Mouse (Mus musculus) intestine, embryonic 16.5 days (tissue): ENCODE results near the gene Pdlim4. TPM values are rescaled to one million over a fixed set of nuclear protein-coding genes. Genes with fewer than 3 reads are reported as not detected.
A peak's percentile ranks its signal among the peaks of the same experiment; 100 is the strongest.

ENCODE experiments used
- ATAC-seq: fragments of 200-750 bp; cut with Nextera tagmentation; 2 replicates; pipeline ENCODE4 v1.8.0; 2017; ENCODE audit warnings: moderate TSS enrichment, moderate library complexity
- H3K27ac ChIP-seq: fragments of 300-500 bp; sonication (generic); 2 replicates; pipeline ENCODE4 v1.5.1; 2014; ENCODE audit warnings: mild to moderate bottlenecking, low read length
- H3K27me3 ChIP-seq: fragments of 300-500 bp; sonication (generic); replicated peaks from 2 replicates; pipeline ENCODE4 v1.6.1; 2014; ENCODE audit warnings: low read length, control low read depth, mixed read lengths; ENCODE audit not compliant: control insufficient read depth, insufficient read depth
- H3K36me3 ChIP-seq: fragments of 300-500 bp; sonication (generic); 2 replicates; pipeline ENCODE4 v1.6.1; 2014; ENCODE audit warnings: low read length, control low read depth; ENCODE audit not compliant: control insufficient read depth, insufficient read depth
- H3K4me1 ChIP-seq: fragments of 300-500 bp; sonication (generic); 2 replicates; pipeline ENCODE4 v1.6.1; 2014; ENCODE audit warnings: low read length, control low read depth, mixed read lengths; ENCODE audit not compliant: control insufficient read depth, insufficient read depth
- H3K4me2 ChIP-seq: fragments of 300-500 bp; sonication (generic); 2 replicates; pipeline ENCODE4 v1.6.1; 2014; ENCODE audit warnings: low read depth, low read length, control low read depth
- H3K4me3 ChIP-seq: fragments of 300-500 bp; sonication (generic); 2 replicates; pipeline ENCODE4 v1.5.1; 2014; ENCODE audit warnings: mild to moderate bottlenecking, low read length
- H3K9ac ChIP-seq: fragments of 300-500 bp; sonication (generic); 2 replicates; pipeline ENCODE4 v1.6.1; 2014; ENCODE audit warnings: low read depth, low read length
- H3K9me3 ChIP-seq: fragments of 300-500 bp; sonication (generic); 2 replicates; pipeline ENCODE4 v1.6.1; 2016; ENCODE audit warnings: low read length, control low read depth; ENCODE audit not compliant: control insufficient read depth
- WGBS: fragments of 180-500 bp; shearing (Covaris S2); extraction: QIAGEN DNeasy Blood & Tissue Kit; methylation state at CpG from one replicate; pipeline ENCODE4 v1.1.7; 2014; 5-methylcytosine and 5-hydroxymethylcytosine counted together
- polyA plus RNA-seq: library from polyadenylated mRNA; unstranded; fragments of >200 nt; fragmentation: Nextera tagmentation; extraction: Ambion mirVana; gene quantifications from 2 replicates; pipeline ENCODE4 v1.2.1, GENCODE M21; 2015

Pdlim4 gene
- polyA plus RNA-seq, 1 experiment from 2014 or later, result 37.8 TPM

DNA sequence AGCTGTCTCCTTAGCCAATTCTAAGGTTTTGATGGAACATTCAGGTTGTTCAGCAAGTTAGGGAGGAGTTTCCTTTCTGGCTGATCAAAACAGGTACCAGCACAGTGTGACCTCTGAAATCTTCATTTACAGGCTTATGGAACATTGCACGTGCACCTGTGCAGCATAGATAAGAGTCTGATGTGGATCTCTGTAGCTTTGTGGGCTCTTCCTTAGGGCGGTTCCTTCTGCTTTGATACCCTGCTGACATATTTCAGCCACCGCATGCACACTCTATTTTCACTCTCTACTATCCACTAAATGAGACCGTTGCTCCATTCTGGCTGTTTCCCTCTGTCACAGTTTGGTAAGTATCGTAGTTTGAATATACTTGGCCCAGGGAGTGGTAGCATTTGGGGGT, 13.9 kb upstream of the Pdlim4 start:
- no peaks in the 10 kb centered on the region for H3K36me3 ChIP-seq
- no peak for ATAC-seq
- peaks cover 2% of the 10 kb centered on the region; the same call in 1 of the 2 replicates for H3K4me1 ChIP-seq
- H3K9me3 ChIP-seq, result no peaks in the 10 kb centered on the region
- H3K9ac ChIP-seq, result no peak overlapping the region
- H3K27ac ChIP-seq, result no peak overlapping the region
- H3K27me3 ChIP-seq, result no peaks in the 10 kb centered on the region
- WGBS, result 90% methylated on average over 5 of the region's 5 CpGs
- no peak overlapping the region for H3K4me3 ChIP-seq
- H3K4me2 ChIP-seq, result no peak overlapping the region

DNA sequence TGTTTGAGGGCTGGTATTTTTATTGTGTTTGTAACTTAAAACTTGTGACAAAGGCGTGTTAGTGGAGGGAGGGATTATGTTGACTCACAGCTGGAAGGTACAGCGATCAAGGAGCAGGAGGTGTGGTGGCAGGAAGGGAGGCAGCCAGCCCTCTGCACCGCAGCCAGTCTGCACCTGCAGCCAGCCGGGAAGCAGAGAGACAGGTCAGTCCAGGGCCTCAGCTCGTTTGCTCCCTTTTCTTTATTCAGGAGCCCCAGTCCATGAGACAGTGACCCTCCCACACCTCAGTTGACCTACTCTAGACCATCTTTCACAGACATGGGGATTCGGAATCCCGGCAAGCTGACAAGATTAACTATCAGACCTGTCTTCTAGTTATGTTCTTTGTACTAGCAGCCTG, 11.6 kb upstream of the Pdlim4 start:
- no peaks in the 10 kb centered on the region for H3K27me3 ChIP-seq
- peaks cover 2% of the 10 kb centered on the region; the same call in 1 of the 2 replicates for H3K4me1 ChIP-seq
- H3K36me3 ChIP-seq, result no peaks in the 10 kb centered on the region
- 30% methylated on average over 7 of the region's 7 CpGs for WGBS
- ATAC-seq, result peak; percentile 97
- no peak overlapping the region for H3K4me2 ChIP-seq
- H3K4me3 ChIP-seq, result no peak overlapping the region
- peak overlapping the region; percentile 72 for H3K27ac ChIP-seq
- no peaks in the 10 kb centered on the region for H3K9me3 ChIP-seq
- no peak overlapping the region for H3K9ac ChIP-seq

DNA sequence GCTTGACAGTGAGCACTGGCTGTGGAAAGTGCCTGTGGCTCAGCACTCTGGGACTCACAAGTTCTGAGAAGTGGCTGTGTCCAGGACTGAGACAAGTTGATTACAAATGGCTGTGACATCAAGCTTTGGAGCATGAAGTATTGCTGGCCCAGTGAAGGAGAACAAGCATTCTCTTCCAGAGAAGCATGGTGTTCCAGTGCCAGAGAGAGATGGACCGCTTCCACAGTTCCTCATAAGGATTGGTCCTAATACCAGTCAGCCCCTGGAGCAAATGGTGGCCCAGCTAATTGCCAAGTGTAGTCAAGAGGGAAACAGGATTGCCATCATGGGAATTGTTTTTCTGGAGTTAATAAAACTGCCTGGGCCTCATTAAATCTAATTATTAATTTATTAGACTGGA, 7.3 kb upstream of the Pdlim4 start:
- WGBS, result 79% methylated on average over 1 of the region's 1 CpGs
- Histone ChIP-seq H3K27me3 (no peaks in the 10 kb centered on the region), H3K4me3 (no peak overlapping the region), H3K9ac (no peak overlapping the region), H3K4me1 (peaks cover 7% of the 10 kb centered on the region), H3K36me3 (no peaks in the 10 kb centered on the region), H3K9me3 (no peaks in the 10 kb centered on the region), H3K27ac (no peak overlapping the region), H3K4me2 (no peak overlapping the region)
- no peak for ATAC-seq

DNA sequence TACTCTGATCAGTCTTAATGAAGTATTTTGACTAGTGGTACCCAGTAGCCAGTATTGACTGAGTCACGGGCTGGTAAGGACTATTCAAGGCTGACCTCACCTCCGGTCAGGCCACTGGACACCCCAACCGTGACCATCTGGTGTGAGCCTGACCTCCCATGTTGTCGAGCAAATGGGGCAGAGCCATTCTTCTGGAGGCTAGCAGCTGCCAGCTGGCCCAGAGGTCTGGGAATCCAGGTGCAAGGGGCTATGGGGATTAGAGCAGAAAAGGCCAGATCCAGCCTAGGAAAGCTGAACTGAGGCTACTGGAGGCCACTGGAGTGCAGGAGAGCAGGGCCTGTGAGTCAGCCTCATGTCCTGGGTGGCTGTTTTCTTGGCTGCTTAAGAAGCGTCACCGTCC, 6.5 kb upstream of the Pdlim4 start:
- no peak overlapping the region for H3K4me2 ChIP-seq
- H3K9ac ChIP-seq, result no peak overlapping the region
- H3K27me3 ChIP-seq, result no peaks in the 10 kb centered on the region
- no peaks in the 10 kb centered on the region for H3K36me3 ChIP-seq
- H3K4me3 ChIP-seq, result no peak overlapping the region
- H3K4me1 ChIP-seq, result peaks cover 5% of the 10 kb centered on the region
- no peaks in the 10 kb centered on the region for H3K9me3 ChIP-seq
- 86% methylated on average over 6 of the region's 6 CpGs for WGBS
- no peak overlapping the region for H3K27ac ChIP-seq
- no peak for ATAC-seq

DNA sequence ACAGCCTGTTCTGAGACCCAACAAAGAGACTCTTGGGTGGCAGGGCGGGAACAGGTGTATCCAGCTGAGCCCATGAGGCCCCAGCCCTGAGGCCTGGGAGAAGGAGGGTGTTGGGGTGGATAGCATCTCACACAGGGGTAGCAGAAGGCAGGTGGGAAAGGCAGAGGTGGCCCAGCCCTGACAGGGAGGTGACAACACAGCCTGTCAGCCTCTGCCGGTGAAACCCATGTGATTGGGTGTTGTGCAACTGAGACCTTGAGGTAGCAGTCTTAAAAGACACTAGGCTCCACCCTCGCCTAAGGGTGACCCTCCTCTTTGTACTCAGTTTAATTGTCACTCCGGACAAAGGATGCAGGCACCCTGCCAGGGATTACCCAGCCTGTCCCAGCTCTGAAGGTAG, 4.5 kb upstream of the Pdlim4 start:
- 41% methylated on average over 4 of the region's 4 CpGs for WGBS
- Histone ChIP-seq H3K4me1 (peaks cover 8% of the 10 kb centered on the region), H3K9ac (no peak overlapping the region), H3K9me3 (no peaks in the 10 kb centered on the region), H3K27me3 (no peaks in the 10 kb centered on the region), H3K36me3 (no peaks in the 10 kb centered on the region), H3K27ac (no peak overlapping the region), H3K4me2 (no peak overlapping the region), H3K4me3 (no peak overlapping the region)
- peak; percentile 62 for ATAC-seq

DNA sequence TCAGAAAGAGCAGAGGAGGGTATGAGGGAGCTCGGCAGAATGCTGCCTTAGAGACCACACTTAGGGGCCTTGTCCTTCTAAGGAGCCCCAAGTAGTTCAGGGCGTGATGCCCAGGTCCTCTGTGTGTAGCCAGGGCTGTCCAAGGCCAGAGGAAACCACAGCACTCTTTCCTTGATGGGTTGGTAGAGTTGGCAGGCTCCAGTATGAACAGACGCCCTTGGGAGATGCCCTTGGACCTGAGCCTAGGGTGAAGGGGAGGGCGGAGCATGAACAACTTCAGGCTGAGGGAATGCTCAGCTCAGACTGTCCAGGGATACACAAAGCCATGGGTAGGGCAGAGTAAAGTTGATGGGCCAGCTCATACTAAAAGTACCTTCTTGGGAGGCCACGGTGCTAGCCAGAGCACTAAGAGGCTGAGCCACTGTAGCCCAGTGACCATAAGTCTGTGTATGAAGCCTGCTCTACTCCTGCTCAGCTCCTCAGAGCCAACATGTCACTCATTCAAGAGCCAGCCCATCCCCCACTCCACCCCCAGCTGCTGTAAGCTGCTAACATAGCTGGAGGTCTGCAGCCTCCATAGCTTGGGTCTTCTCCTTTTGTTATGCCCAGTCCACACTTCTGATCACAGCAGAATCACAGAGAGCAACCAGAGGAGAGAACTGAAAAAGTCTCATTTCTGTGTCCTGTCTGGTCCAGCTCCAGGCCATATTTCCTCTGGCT, 3.1 kb upstream of the Pdlim4 start:
- no peak overlapping the region for H3K4me2 ChIP-seq
- no peaks in the 10 kb centered on the region for H3K36me3 ChIP-seq
- no peak for ATAC-seq
- no peak overlapping the region for H3K27ac ChIP-seq
- H3K9ac ChIP-seq, result no peak overlapping the region
- 91% methylated on average over 5 of the region's 5 CpGs for WGBS
- no peak overlapping the region for H3K4me3 ChIP-seq
- H3K9me3 ChIP-seq, result no peaks in the 10 kb centered on the region
- peaks cover 13% of the 10 kb centered on the region for H3K4me1 ChIP-seq
- no peaks in the 10 kb centered on the region for H3K27me3 ChIP-seq

DNA sequence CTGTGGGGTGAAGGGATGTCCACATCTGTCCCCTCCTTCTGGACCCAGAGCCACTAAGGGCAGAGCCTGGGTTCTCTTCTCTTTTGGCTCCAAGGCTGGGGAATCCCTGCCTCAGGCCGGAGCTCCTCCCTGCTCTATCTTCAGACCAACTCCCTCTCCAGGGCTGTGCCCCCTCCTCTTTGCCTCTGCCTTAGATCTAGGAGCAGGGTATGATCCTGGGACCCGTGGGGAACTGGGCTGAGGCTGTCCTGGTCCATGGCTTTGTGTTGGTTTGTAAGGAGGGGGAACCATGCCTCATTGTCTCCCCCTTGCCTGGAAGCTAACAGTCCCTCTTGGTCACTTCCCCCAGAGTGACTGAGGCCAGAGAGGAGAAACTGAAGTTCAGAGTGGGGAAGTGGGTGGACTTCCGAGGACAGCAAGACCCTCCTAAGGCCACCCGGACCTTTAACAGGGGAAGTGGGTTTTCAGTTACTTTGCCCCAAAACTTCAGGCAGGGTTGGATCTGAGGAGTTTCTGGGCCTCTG, 756 bp downstream of the Pdlim4 start:
- peak overlapping the region; percentile 79 for H3K4me2 ChIP-seq
- H3K9me3 ChIP-seq, result no peaks in the 10 kb centered on the region
- H3K4me3 ChIP-seq, result peak overlapping the region; percentile 63
- ATAC-seq, result peak; percentile 36; the same call in 1 of the 2 replicates
- H3K4me1 ChIP-seq, result peaks cover 24% of the 10 kb centered on the region
- H3K27me3 ChIP-seq, result no peaks in the 10 kb centered on the region
- WGBS, result 28% methylated on average over 4 of the region's 4 CpGs
- peak overlapping the region; percentile 2; the same call in 1 of the 2 replicates for H3K27ac ChIP-seq
- no peaks in the 10 kb centered on the region for H3K36me3 ChIP-seq
- peak overlapping the region; percentile 79 for H3K9ac ChIP-seq

DNA sequence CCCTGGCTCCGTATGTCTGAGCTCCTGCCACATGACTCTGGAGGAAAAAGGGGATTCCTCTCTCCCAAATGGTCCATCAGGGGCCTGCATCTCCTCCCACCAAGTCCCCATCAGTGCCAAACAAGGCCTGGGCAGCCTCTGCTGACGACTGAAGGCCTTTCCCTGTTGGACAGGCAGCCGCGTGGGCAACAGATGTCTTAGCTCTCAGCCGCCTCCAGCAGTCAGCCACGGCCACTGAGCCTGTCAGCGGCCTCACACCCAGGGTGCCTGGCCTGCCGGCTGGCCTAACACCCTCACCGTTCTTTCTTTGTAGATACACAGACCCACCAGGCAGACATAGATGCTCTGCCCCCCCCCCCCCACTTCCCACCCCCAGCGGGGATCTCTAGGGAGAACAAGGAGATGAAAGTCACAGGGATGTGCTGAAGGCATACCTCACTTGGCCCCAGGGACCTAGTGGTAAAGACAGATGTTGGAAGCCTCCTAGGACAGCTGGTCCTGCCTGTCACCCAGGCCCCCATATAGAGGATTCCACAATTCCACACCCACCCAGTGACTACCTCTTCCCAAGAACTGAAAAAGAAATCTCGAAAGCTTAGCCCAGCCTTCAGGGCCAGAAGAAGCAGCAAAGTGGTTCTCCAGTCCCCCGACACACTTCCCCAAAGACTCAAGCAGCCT, 1.4 kb downstream of the Pdlim4 start:
- no peak for ATAC-seq
- Histone ChIP-seq H3K4me1 (peaks cover 27% of the 10 kb centered on the region), H3K27ac (peak overlapping the region; percentile 47), H3K27me3 (no peaks in the 10 kb centered on the region), H3K4me3 (peak overlapping the region; percentile 63), H3K9me3 (no peaks in the 10 kb centered on the region), H3K36me3 (no peaks in the 10 kb centered on the region), H3K4me2 (peak overlapping the region; percentile 79), H3K9ac (peak overlapping the region; percentile 79)
- WGBS, result 30% methylated on average over 12 of the region's 12 CpGs

DNA sequence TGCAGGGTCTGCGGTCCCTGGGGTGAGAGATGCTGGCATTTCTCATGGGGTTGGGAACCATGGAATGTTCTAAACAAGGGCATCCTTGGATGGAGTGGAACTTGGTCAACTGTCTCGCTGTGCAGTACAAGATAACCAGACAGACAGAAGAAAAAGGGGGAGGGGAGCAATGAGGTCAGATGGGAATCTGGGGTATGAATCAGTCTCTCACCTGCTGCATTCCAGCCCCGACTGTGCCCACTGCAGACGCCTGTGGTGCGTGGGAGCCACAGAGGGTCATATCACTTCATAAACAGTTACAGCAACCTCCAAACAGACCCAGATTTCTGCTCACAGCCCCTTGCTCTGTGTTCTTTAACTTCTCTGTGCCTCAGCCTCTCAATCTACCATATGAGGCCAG, 2.4 kb downstream of the Pdlim4 start:
- WGBS, result 67% methylated on average over 5 of the region's 5 CpGs
- H3K4me1 ChIP-seq, result peaks cover 33% of the 10 kb centered on the region
- H3K9ac ChIP-seq, result no peak overlapping the region; the same call in 1 of the 2 replicates
- no peak overlapping the region for H3K27ac ChIP-seq
- H3K4me3 ChIP-seq, result no peak overlapping the region
- H3K9me3 ChIP-seq, result no peaks in the 10 kb centered on the region
- no peak for ATAC-seq
- H3K27me3 ChIP-seq, result no peaks in the 10 kb centered on the region
- peak overlapping the region; percentile 79; the same call in 1 of the 2 replicates for H3K4me2 ChIP-seq
- no peaks in the 10 kb centered on the region for H3K36me3 ChIP-seq
